Mouse (Mus musculus) spleen, postnatal 10 days (tissue): ENCODE data around the gene Hormad1.
"Not testable (repeated sequence)": the region's sequence is repeated elsewhere in the genome, so short reads cannot be mapped to it uniquely, and the experiment has no call there.

Experiments used
- DNase-seq, 2 experiments: peaks; one replicate each; pipeline ENCODE4 v3.0.0; 2021 to 2022; ENCODE audit warnings: low spot score in 2 of 2

The Hormad1 gene

GRCm38 (mm10) chr3:95560738-95561137 lies 1.3 kb downstream of the Hormad1 start:
- no peak for DNase-seq

DNA sequence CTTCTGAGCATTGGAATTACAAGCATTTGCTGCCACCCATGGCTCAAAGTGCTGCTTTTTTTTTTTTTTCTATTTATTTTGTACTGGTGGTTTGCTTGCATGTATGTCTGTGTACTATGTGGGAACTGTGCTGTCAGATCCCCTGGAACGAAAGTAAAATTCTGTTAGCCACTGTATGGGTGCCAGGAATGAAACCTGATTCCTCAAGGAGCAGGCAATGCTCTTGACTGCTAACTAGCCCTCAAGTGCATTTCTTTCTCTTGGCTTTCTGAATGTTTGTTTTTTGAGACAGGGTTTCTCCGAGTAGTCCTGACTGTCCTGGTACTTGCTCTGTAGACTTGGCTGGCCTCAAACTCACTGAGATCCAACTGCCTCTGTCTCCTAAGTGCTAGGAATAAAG lies 2.3 kb downstream of the Hormad1 start:
- no peak for DNase-seq

- DNase-seq, result no peak
Observed at GRCm38 (mm10) chr3:95569585-95569984, 10.1 kb downstream of the Hormad1 start.

DNA sequence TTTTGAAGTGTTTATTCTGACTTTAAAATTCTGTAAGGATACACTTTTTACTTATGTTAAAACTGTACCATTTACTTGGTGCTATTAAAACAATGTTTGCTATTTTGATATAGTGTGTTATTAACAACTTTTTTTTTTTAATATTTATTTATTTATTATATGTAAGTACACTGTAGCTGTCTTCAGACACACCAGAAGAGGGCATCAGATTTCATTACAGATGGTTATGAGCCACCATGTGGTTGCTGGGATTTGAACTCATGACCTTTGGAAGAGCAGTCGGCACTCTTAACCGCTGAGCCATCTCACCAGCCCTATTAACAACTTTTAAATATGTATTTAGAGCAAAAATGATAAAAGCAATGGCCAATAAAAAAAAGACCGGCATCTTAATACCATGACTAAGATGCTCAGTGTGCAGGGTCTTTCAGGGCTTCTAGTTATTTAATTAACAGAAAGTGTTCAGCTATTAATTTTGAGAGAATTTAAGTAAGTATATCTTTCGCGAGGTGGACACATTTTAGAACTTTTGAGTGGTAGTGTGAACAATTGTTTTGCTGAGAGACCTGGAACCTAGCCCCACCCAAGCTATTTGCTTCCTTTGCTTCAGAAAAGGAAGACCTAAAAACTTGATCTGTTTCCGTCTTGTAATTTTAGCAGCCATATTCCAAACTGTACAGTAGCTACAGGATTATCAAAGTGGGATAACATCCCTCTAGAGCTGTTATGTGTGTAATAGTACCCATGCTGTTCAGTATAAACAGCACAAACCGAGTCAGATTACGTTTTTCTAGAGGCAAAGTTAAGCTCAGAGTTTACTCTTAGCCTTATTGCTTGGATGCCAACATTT lies 28.5 kb downstream of the Hormad1 start:
- peak in 1 of 2 experiments; percentile 14 for DNase-seq

GRCm38 (mm10) chr3:95588604-95589086 lies 29.2 kb downstream of the Hormad1 start, which contains the start of gene Golph3l:
Gene Golph3l (plus strand): TSS chr3:95588934.
- DNase-seq, result peak; percentile 91 to 92

GRCm38 (mm10) chr3:95598734-95599133 lies 39.3 kb downstream of the Hormad1 start:
- DNase-seq, result no peak

DNA sequence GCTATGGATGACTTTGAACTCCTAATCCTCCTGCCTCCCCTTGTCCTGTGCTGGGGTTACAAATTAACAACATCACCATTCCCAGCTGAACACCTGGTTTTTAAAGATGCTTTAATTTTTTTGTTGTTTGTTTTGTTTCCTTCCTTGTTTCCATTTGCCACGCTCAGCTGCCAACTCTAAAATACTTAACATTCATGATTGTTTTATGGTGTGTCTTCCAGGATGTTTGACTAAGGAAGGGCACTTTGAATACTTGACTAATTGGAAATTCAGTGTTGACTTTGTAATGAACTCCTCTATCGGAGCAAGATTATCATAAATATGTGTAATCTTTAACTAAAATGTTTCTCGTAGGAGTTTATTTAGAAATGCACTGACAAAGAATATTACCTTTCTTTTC lies 41.8 kb downstream of the Hormad1 start:
- DNase-seq, result no peak

GRCm38 (mm10) chr3:95606096-95606495 lies 46.6 kb downstream of the Hormad1 start:
- DNase-seq, result no peak

DNA sequence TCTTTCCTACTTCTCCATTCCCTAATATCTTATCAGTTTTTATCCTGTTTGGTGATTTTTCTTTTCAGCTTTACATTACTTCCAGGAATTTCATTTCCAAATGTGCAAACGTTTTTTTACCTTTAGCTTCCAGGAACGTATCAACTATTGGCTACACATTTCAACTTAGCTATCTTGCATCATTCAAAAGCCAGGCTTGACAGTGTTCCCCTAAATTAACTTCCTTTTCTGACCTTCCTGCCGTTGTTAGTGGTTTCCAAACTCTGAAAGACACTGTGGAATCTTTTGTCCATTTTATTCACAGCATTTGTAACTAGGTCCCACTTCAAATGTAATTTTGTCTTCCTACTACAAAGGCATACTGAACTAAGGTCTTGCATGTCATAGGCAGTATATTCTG lies 49.7 kb downstream of the Hormad1 start:
- no peak for DNase-seq

- no peak for DNase-seq
Observed at GRCm38 (mm10) chr3:95613996-95614395, 54.5 kb downstream of the Hormad1 start.

DNA sequence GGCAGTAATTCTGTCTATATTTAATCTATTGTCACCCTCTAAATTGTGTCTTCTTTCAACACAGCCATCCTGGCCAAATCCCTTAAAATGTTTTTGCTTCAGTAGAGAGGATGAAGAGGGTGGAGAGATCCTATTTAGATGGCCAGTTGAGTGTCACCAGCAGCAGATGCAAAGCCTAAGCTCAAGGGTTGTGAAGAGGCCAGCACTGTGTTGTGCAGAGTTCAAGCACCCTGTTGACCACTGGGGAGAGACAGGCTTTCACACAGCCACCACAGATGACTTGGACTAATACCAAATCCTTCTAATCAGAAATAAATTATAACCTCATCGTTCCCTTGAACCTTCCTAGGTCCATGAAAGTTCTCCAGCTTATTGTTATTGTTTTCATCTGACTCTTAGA lies 59.0 kb downstream of the Hormad1 start:
- no peak for DNase-seq

- no peak for DNase-seq
Observed at GRCm38 (mm10) chr3:95621241-95621640, 61.8 kb downstream of the Hormad1 start.

- not testable (repeated sequence) for DNase-seq
Observed at GRCm38 (mm10) chr3:95622421-95622820, 62.9 kb downstream of the Hormad1 start.

GRCm38 (mm10) chr3:95623551-95623950 lies 64.1 kb downstream of the Hormad1 start:
- DNase-seq, result no peak

DNA sequence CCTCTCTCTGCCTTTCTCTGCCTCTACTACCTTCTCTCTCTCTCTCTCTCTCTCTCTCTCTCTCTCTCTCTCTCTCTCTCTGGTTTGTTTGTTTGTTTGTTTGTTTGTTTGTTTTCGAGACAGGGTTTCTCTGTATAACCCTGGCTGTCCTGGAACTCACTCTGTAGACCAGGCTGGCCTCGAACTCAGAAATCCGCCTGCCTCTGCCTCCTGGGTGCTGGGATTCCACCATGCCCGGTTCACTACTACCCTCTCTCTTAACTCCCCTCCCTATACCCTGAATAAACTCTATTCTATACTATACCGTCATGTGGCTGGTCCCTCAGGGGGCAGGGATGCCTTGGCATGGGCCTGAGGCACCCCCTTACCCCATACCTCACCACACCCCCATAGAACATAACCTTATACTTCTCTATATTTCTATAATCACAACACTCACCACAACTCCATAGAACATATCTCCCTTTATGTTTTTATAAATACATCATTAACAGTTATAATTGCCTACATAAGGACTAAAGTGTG lies 64.6 kb downstream of the Hormad1 start:
- not testable (repeated sequence) for DNase-seq

- peak; percentile 96 to 97 for DNase-seq
Observed at GRCm38 (mm10) chr3:95624628-95625503, 65.4 kb downstream of the Hormad1 start, which contains the start of gene Ensa. Gene Ensa (plus strand): TSS chr3:95624993.

- DNase-seq, result no peak
Observed at GRCm38 (mm10) chr3:95627763-95628162, 68.3 kb downstream of the Hormad1 start.

DNA sequence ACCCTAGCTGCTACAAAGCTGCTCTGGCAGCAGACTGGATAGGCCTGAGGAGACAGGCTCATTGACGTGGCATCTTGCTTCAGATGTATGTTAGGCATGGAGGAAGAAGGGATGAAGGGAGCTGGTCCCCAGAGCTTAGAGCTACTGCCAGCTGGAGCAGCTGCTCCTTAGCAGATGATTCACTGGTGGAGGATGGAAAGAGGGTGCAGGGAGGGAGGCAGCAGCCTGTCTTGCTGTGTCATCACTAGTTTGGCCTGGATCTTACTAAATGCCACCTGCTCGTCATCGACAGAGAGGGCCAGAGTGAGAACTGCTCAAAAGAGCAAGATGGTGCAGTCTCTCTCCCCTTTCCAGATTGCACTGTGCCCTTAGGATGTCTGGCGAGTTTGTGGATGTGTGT lies 70.3 kb downstream of the Hormad1 start:
- DNase-seq, result no peak

DNA sequence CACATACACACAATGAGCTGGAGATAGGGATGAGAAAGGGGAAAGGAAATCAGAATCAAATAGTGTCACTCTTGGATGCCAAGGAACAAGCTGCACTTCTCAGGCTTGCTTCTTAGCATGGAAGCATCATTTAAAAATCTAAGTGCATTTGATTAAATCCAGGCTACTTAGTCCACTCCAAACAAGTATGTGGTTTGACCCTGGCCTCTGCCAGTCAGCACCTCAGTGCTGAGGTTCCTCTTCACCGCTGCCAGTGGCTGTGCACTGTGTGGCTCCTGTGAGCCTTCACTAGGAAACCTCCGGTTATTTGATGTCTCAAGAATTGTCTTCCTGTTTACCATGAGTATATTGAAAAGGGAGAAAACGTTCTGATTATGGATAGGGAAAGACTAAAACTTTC lies 71.4 kb downstream of the Hormad1 start:
- DNase-seq, result no peak

DNA sequence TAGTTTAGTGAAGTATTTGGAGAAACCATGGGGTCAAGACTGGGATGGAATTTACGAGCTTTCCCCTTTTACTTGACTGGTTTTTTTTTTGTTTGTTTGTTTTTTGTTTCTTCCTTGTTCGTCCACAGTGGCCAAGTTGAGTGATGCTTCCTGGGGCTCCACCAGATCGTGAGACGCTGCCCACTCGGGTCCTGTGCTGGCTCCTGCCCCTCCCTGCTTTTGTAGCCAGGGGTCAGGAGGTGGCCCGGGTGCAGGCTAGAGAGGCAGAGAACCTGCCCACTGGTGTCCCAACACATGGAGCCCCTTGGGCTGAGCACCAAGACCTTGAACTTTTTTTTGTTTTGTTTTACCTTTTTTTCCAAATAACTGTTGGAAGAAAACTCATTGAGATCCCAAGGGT lies 71.8 kb downstream of the Hormad1 start:
- no peak for DNase-seq

GRCm38 (mm10) chr3:95632648-95633588 lies 73.4 kb downstream of the Hormad1 start:
- no peak for DNase-seq
